Mouse (Mus musculus): ENCODE results near the gene Trim38. TPM values are rescaled to one million over a fixed set of nuclear protein-coding genes. Genes with fewer than 3 reads are reported as not detected.

Trim38 gene
- polyA plus RNA-seq, 1 experiment from 2014 or later: not detected

GRCm38 (mm10) chr13:23740256-23740840 lies 29.4 kb upstream of the Trim38 start:
- Histone ChIP-seq H3K4me3 (ENCODE audit: low read depth, low read length) (peak overlapping the region; percentile 71), H3K9ac (replicated peaks; ENCODE audit: low read depth) (peak overlapping the region; percentile 86), H3K27ac (ENCODE audit: low read length) (peak overlapping the region; percentile 97), H3K36me3 (ENCODE audit: insufficient read depth, low read length) (no peaks in the 10 kb centered on the region), H3K27me3 (replicated peaks; ENCODE audit: insufficient read depth, low read length) (no peaks in the 10 kb centered on the region), H3K4me2 (replicated peaks; ENCODE audit: low read depth, low read length) (peak overlapping the region; percentile 90), H3K9me3 (ENCODE audit: low read length) (no peaks in the 10 kb centered on the region), H3K4me1 (ENCODE audit: insufficient read depth, low read depth, low read length) (no peaks in the 10 kb centered on the region)
- DNase-seq (ENCODE audit: low spot score) (no peak), ATAC-seq (no peak)
- 17% methylated on average over 13 of the region's 13 CpGs for WGBS
- TF ChIP-seq CTCF (IDR thresholded peaks at IDR 0.05) (no peak), EP300 (IDR thresholded peaks at IDR 0.05) (no peak)

DNA sequence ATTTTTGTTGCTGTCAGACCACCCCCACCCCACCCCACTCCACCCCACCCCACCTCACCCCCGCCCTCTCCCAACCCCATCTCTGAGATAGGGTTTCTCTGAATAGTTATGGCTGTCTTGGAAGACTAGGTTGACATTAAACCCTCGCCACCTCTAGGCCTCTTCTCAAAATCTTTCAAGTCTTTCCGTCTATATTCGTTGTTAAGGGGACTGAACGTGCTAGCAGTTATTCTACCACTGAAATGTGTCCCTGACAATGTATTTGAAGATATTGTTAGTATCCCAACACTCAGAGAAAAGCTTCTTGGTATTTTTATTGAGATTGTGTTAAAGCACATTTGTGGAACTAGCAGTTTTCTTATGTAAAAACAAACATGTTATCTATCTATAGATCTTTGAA lies 28.8 kb upstream of the Trim38 start:
- no peaks in the 10 kb centered on the region for H3K9me3 ChIP-seq (ENCODE audit: low read length)
- no peaks in the 10 kb centered on the region for H3K27me3 ChIP-seq (replicated peaks; ENCODE audit: insufficient read depth, low read length)
- no peaks in the 10 kb centered on the region for H3K36me3 ChIP-seq (ENCODE audit: insufficient read depth, low read length)
- TF ChIP-seq EP300 (IDR thresholded peaks at IDR 0.05) (no peak), CTCF (IDR thresholded peaks at IDR 0.05) (no peak)
- no peak overlapping the region for H3K9ac ChIP-seq (replicated peaks; ENCODE audit: low read depth)
- no peak overlapping the region for H3K27ac ChIP-seq (ENCODE audit: low read length)
- 55% methylated on average over 5 of the region's 5 CpGs for WGBS
- DNase-seq (ENCODE audit: low spot score) (no peak), ATAC-seq (no peak)
- H3K4me2 ChIP-seq (replicated peaks; ENCODE audit: low read depth, low read length): peak overlapping the region; percentile 90
- no peaks in the 10 kb centered on the region for H3K4me1 ChIP-seq (ENCODE audit: insufficient read depth, low read depth, low read length)
- H3K4me3 ChIP-seq (ENCODE audit: low read depth, low read length): peak overlapping the region; percentile 71; the same call in 1 of the 2 replicates

DNA sequence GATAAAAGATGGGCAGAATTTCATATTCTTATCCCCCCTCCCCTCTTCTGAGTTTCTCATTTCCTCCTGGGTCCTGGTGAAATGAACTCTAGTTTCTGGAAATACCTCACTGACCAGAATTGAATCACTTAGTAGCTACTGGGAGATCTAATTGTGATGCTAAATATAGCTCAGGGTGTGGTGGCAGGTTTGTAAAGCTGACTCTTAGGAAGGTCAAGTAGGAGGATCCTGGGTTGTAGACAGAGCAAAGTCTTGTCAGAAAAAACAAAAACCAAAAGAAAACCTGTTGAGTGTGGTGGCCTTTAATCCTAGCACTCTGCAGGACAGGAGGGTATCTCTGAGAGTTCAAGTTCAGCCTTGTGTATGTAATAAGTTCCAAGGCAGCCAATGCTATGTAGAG lies 27.7 kb upstream of the Trim38 start:
- Histone ChIP-seq H3K36me3 (ENCODE audit: insufficient read depth, low read length) (no peaks in the 10 kb centered on the region), H3K4me3 (ENCODE audit: low read depth, low read length) (no peak overlapping the region), H3K27me3 (replicated peaks; ENCODE audit: insufficient read depth, low read length) (no peaks in the 10 kb centered on the region), H3K9ac (replicated peaks; ENCODE audit: low read depth) (no peak overlapping the region), H3K4me2 (replicated peaks; ENCODE audit: low read depth, low read length) (no peak overlapping the region), H3K4me1 (ENCODE audit: insufficient read depth, low read depth, low read length) (no peaks in the 10 kb centered on the region), H3K27ac (ENCODE audit: low read length) (no peak overlapping the region), H3K9me3 (ENCODE audit: low read length) (no peaks in the 10 kb centered on the region)
- TF ChIP-seq CTCF (IDR thresholded peaks at IDR 0.05) (no peak), EP300 (IDR thresholded peaks at IDR 0.05) (no peak)
- no peak for ATAC-seq
- DNase-seq (ENCODE audit: low spot score): no peak

- no peak overlapping the region for H3K4me2 ChIP-seq (replicated peaks; ENCODE audit: low read depth, low read length)
- H3K9me3 ChIP-seq (ENCODE audit: low read length): no peaks in the 10 kb centered on the region
- H3K9ac ChIP-seq (replicated peaks; ENCODE audit: low read depth): no peak overlapping the region
- TF ChIP-seq CTCF (IDR thresholded peaks at IDR 0.05) (no peak), EP300 (IDR thresholded peaks at IDR 0.05) (no peak)
- 84% methylated on average over 5 of the region's 5 CpGs for WGBS
- no peak for DNase-seq (ENCODE audit: low spot score)
- H3K27ac ChIP-seq (ENCODE audit: low read length): no peak overlapping the region
- no peak for ATAC-seq
- no peaks in the 10 kb centered on the region; the same call in 1 of the 2 replicates for H3K4me1 ChIP-seq (ENCODE audit: insufficient read depth, low read depth, low read length)
- no peak overlapping the region for H3K4me3 ChIP-seq (ENCODE audit: low read depth, low read length)
- no peaks in the 10 kb centered on the region for H3K27me3 ChIP-seq (replicated peaks; ENCODE audit: insufficient read depth, low read length)
- H3K36me3 ChIP-seq (ENCODE audit: insufficient read depth, low read length): no peaks in the 10 kb centered on the region
These were observed 26.5 kb upstream of the Trim38 start for GRCm38 (mm10) chr13:23743215-23743614.

DNA sequence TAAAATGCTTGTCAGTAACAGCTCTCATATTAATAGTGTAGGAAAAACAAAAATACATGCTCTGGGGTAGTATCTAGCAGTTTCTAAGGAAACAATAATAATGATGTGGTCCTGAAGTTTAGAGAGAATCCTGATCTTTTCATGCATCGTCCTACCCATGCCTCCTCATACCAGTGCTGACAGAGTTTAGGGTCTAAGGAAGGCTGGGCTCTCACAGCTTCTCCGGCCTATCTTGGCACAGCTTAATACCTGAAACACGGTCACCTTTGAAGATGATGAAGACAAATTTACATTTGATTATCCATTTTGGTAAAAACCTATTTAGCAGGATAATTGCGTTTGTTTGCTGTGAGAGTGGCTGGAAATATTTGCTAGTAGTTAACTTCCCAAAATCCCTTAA lies 25.8 kb upstream of the Trim38 start:
- WGBS: 24% methylated on average over 4 of the region's 4 CpGs
- Histone ChIP-seq H3K4me1 (ENCODE audit: insufficient read depth, low read depth, low read length) (no peaks in the 10 kb centered on the region; the same call in 1 of the 2 replicates), H3K4me3 (ENCODE audit: low read depth, low read length) (no peak overlapping the region), H3K9me3 (ENCODE audit: low read length) (no peaks in the 10 kb centered on the region), H3K36me3 (ENCODE audit: insufficient read depth, low read length) (no peaks in the 10 kb centered on the region), H3K27me3 (replicated peaks; ENCODE audit: insufficient read depth, low read length) (no peaks in the 10 kb centered on the region), H3K4me2 (replicated peaks; ENCODE audit: low read depth, low read length) (no peak overlapping the region), H3K9ac (replicated peaks; ENCODE audit: low read depth) (no peak overlapping the region), H3K27ac (ENCODE audit: low read length) (no peak overlapping the region)
- TF ChIP-seq CTCF (IDR thresholded peaks at IDR 0.05): no peak
- TF ChIP-seq EP300 (IDR thresholded peaks at IDR 0.05): no peak
- ATAC-seq (no peak), DNase-seq (ENCODE audit: low spot score) (no peak)

- ATAC-seq: no peak
- Histone ChIP-seq H3K27ac (ENCODE audit: low read length) (no peak overlapping the region), H3K36me3 (ENCODE audit: insufficient read depth, low read length) (no peaks in the 10 kb centered on the region), H3K27me3 (replicated peaks; ENCODE audit: insufficient read depth, low read length) (no peaks in the 10 kb centered on the region), H3K9ac (replicated peaks; ENCODE audit: low read depth) (no peak overlapping the region), H3K9me3 (ENCODE audit: low read length) (no peaks in the 10 kb centered on the region), H3K4me3 (ENCODE audit: low read depth, low read length) (peak overlapping the region; percentile 12; the same call in 1 of the 2 replicates), H3K4me2 (replicated peaks; ENCODE audit: low read depth, low read length) (peak overlapping the region; percentile 55), H3K4me1 (ENCODE audit: insufficient read depth, low read depth, low read length) (no peaks in the 10 kb centered on the region; the same call in 1 of the 2 replicates)
- DNase-seq (ENCODE audit: low spot score): no peak
- WGBS: 1% methylated on average over 16 of the region's 36 CpGs
- TF ChIP-seq EP300 (IDR thresholded peaks at IDR 0.05) (no peak), CTCF (IDR thresholded peaks at IDR 0.05) (no peak)
These were observed 25.0 kb upstream of the Trim38 start for GRCm38 (mm10) chr13:23744421-23745380.

Data from lung, postnatal 0 days (tissue).